Mouse (Mus musculus) frontal cortex, adult 2 months (tissue): ENCODE measurements around the gene Vps13c. TPM values are rescaled to one million over a fixed set of nuclear protein-coding genes. Genes with fewer than 3 reads are reported as not detected.
A peak's percentile ranks its signal among the peaks of the same experiment; 100 is the strongest.

Source experiments
- DNase-seq, 2 experiments: peaks; one replicate each; pipeline ENCODE4 v3.0.0; 2022; ENCODE audit warnings: low spot score in 1 of 2; ENCODE audit errors: extremely low spot score in 1 of 2
- polyA plus RNA-seq: library from polyadenylated mRNA; depleted of rRNA; stranded (reverse); fragments of >200 nt; gene quantifications from 2 replicates; pipeline ENCODE4 v1.2.3, GENCODE M21; 2012; rRNA removed

The Vps13c gene
- polyA plus RNA-seq, 1 experiment: 41.8 TPM

GRCm38 (mm10) chr9:68006566-68006965 is 166.4 kb downstream of the Vps13c start:
- no peak for DNase-seq

- peak; percentile 46 to 93 for DNase-seq
Observed at GRCm38 (mm10) chr9:68014991-68015396, 174.8 kb downstream of the Vps13c start.

GRCm38 (mm10) chr9:68016255-68016954 is 176.2 kb downstream of the Vps13c start:
- DNase-seq: peak; percentile 50 to 72

- no peak for DNase-seq
Observed at GRCm38 (mm10) chr9:68020776-68021365, 180.7 kb downstream of the Vps13c start.

- no peak for DNase-seq
Observed at GRCm38 (mm10) chr9:68022311-68023043, 182.3 kb downstream of the Vps13c start.

- peak in 1 of 2 experiments; percentile 36 for DNase-seq
Observed at GRCm38 (mm10) chr9:68028631-68029030, 188.4 kb downstream of the Vps13c start.

- no peak for DNase-seq
Observed at GRCm38 (mm10) chr9:68033771-68034170, 193.6 kb downstream of the Vps13c start.

Other genes starting within 250 kb of the Vps13c start
- 3.1 and 3.9 TPM in 2 replicates for gene C2cd4b, start 81.0 kb upstream of the Vps13c start, polyA plus RNA-seq
- gene C2cd4a, start 8.1 kb upstream of the Vps13c start, polyA plus RNA-seq: 0.11 and 0.34 TPM in 2 replicates